Mouse (Mus musculus): Measurements from ENCODE around the gene Tnfsf12.

DNA sequence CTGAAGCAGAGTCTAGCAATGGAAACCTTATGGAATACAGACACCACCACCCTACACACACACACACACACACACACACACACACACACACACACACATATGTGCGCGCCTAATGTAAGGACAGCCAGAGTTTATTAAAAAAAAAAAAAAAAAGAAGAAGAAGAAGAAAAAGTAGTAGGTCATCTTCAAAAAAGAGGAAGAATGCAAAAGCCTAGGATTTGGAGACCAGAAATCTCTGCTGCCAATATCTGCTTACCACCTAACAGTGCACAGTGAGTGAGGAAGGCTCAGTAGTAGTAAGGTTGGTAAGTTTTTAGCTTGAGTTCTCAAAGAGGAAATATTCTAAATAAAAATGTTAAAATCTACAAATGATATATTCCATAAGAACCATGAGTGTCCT is 16.5 kb downstream of the Tnfsf12 start:
- TF ChIP-seq CTCF (IDR thresholded peaks at IDR 0.05; ENCODE audit: extremely low read depth, insufficient read length, insufficient replicate concordance, low read depth, low read length) (no peak), POLR2A (IDR thresholded peaks at IDR 0.05; ENCODE audit: low read depth, low read length) (no peak)
